Comparison of ENCODE assay signal across 16 mouse cellular contexts in the genomic region with DNA sequence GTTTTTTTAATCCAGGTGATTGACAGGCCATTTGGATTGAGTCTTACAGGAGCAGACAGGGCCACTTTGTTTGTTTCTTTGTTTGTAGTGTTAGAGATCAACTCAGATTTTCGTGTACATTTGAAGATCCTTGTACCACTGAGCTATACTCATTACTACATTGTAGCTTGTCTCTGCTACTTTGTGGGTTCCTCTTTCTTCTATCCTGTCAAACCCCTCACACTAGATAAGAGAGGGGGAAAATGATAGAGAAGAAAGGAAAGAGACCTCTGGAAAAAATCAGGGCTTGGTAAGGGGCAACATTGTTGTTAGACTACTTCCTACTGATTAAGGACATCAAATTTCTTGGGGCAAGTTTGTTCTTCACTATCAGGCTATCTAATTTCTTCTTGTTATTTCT.
"Had no signal": no experiment of that assay in that cellular context is flagged by ENCODE, and none has a peak within 500 bp of the region (broad histone marks: within the 10 kb centered on the region; RNA-seq: fewer than 3 reads in every experiment).

No protein-coding gene starts in this region.

- H3K27me3 ChIP-seq: neural tube, embryonic 13.5 days; neural tube, embryonic 15.5 days; stomach, embryonic 15.5 days had no signal

- H3K36me3 ChIP-seq: neural tube, embryonic 13.5 days; neural tube, embryonic 15.5 days; stomach, embryonic 15.5 days had no signal

- H3K4me3 ChIP-seq: neural tube, embryonic 13.5 days; neural tube, embryonic 15.5 days; stomach, embryonic 15.5 days had no signal

- H3K4me1 ChIP-seq: neural tube, embryonic 13.5 days; neural tube, embryonic 15.5 days; stomach, embryonic 15.5 days had no signal

- H3K9ac ChIP-seq: neural tube, embryonic 13.5 days; neural tube, embryonic 15.5 days; stomach, embryonic 15.5 days had no signal

- H3K9me3 ChIP-seq: neural tube, embryonic 13.5 days; neural tube, embryonic 15.5 days; stomach, embryonic 15.5 days had no signal

- DNase-seq: retina, postnatal 1 day; right cerebral cortex, adult 18-20 months; right cerebral cortex, postnatal 14 days; right cerebral cortex, postnatal 25 days; right cerebral cortex, postnatal 4 days; spleen, adult 18-20 months; thymus, adult 18-20 months; thymus, adult 2 months; thymus, postnatal 14 days; thymus, postnatal 25 days; thymus, postnatal 36 days; thymus, postnatal 4 days had no signal

- H3K27ac ChIP-seq: neural tube, embryonic 13.5 days; neural tube, embryonic 15.5 days; stomach, embryonic 15.5 days; stomach, postnatal 0 days had no signal
